Mouse (Mus musculus): Measurements from ENCODE around the gene Plpp2. TPM values are rescaled to one million over a fixed set of nuclear protein-coding genes. Genes with fewer than 3 reads are reported as not detected.

Plpp2 gene
- total RNA-seq, 2 experiments from 2014 or later = 0.80 to 1.3 TPM

- no peak for DNase-seq (ENCODE audit: low spot score)
Observed at GRCm38 (mm10) chr10:79530241-79530640, 3.4 kb downstream of the Plpp2 start.

- no peak for DNase-seq (ENCODE audit: low spot score)
Observed at GRCm38 (mm10) chr10:79528081-79528480, 5.5 kb downstream of the Plpp2 start.

- no peak for DNase-seq (ENCODE audit: low spot score)
Observed at GRCm38 (mm10) chr10:79527453-79527845, 6.1 kb downstream of the Plpp2 start.

GRCm38 (mm10) chr10:79526661-79527452 is 6.7 kb downstream of the Plpp2 start:
- DNase-seq (ENCODE audit: low spot score) = no peak

GRCm38 (mm10) chr10:79525456-79526325 is 7.9 kb downstream of the Plpp2 start:
- no peak for DNase-seq (ENCODE audit: low spot score)

- DNase-seq (ENCODE audit: low spot score) = no peak
Observed at GRCm38 (mm10) chr10:79524433-79524832, 9.2 kb downstream of the Plpp2 start.

- no peak for DNase-seq (ENCODE audit: low spot score)
Observed at GRCm38 (mm10) chr10:79506709-79507108, 26.9 kb downstream of the Plpp2 start.

GRCm38 (mm10) chr10:79502830-79503644 is 30.6 kb downstream of the Plpp2 start:
- no peak for DNase-seq (ENCODE audit: low spot score)

- no peak for DNase-seq (ENCODE audit: low spot score)
Observed at GRCm38 (mm10) chr10:79496701-79497288, 36.8 kb downstream of the Plpp2 start.

GRCm38 (mm10) chr10:79495886-79496285 is 37.7 kb downstream of the Plpp2 start:
- no peak for DNase-seq (ENCODE audit: low spot score)

Small RNA genes within 50 kb of the gene (microRNA-seq; reads per million reads assigned to microRNA genes)
- gene Mir6909 = not detected

Other genes starting within 250 kb of the Plpp2 start
- gene Vmn2r82, start 177.3 kb downstream of the Plpp2 start, total RNA-seq (2021) = not detected
- not detected for gene Vmn2r83, start 65.1 kb downstream of the Plpp2 start, total RNA-seq (2021)
- gene Mier2, start 21.4 kb upstream of the Plpp2 start, total RNA-seq (2021) = 10 to 100 TPM; 15.5 to 21.4 TPM
- not detected for gene Theg, start 53.5 kb upstream of the Plpp2 start, total RNA-seq (2021)
- under 1 TPM; 0.41 to 0.55 TPM for gene C2cd4c, start 80.2 kb upstream of the Plpp2 start, total RNA-seq (2021)
- gene Shc2, start 104.1 kb upstream of the Plpp2 start, total RNA-seq (2021) = 10 to 100 TPM in 1 of 2 experiments, 1 to 10 TPM in 1; 7.5 to 10.0 TPM
- 100 to 1,000 TPM in 1 of 2 experiments, 10 to 100 TPM in 1; 42.1 to 178 TPM for gene Odf3l2, start 111.9 kb upstream of the Plpp2 start, total RNA-seq (2021)
- not detected for gene Madcam1, start 130.8 kb upstream of the Plpp2 start, total RNA-seq (2021)
- 10 to 100 TPM; 19.1 to 19.7 TPM for gene Tpgs1, start 135.6 kb upstream of the Plpp2 start, total RNA-seq (2021)
- 100 to 1,000 TPM; 388 to 419 TPM for gene Cdc34, start 148.4 kb upstream of the Plpp2 start, total RNA-seq (2021)
- gene Gzmm, start 155.2 kb upstream of the Plpp2 start, total RNA-seq (2021) = 10 to 100 TPM in 1 of 2 experiments, 1 to 10 TPM in 1; 8.3 to 10.1 TPM
- gene Bsg, start 170.7 kb upstream of the Plpp2 start, total RNA-seq (2021) = 100 to 1,000 TPM; 540 to 773 TPM
- gene Hcn2, start 182.8 kb upstream of the Plpp2 start, total RNA-seq (2021) = under 1 TPM; 0.47 to 0.66 TPM
- 10 to 100 TPM; 31.9 to 36.7 TPM for gene Polrmt, start 212.8 kb upstream of the Plpp2 start, total RNA-seq (2021)
- gene Fgf22, start 221.3 kb upstream of the Plpp2 start, total RNA-seq (2021) = not detected
- 10 to 100 TPM; 49.5 to 54.5 TPM for gene Rnf126, start 233.2 kb upstream of the Plpp2 start, total RNA-seq (2021)
- 1 to 10 TPM; 1.2 to 1.9 TPM for gene Fstl3, start 243.5 kb upstream of the Plpp2 start, total RNA-seq (2021)